Mouse (Mus musculus): ENCODE data around the gene Xdh.
"Not testable (repeated sequence)": the region's sequence is repeated elsewhere in the genome, so short reads cannot be mapped to it uniquely, and the experiment has no call there.

Gene Xdh

GRCm38 (mm10) chr17:73881295-73881694, 68.7 kb downstream of the Xdh start:
- DNase-seq (ENCODE audit: low spot score in 2 of 2): no peak

- DNase-seq (ENCODE audit: low spot score in 2 of 2): no peak
Measured at GRCm38 (mm10) chr17:73880286-73880685, 69.7 kb downstream of the Xdh start.

- DNase-seq (ENCODE audit: low spot score in 2 of 2): no peak
Measured at GRCm38 (mm10) chr17:73879262-73879916, 70.6 kb downstream of the Xdh start.

- no peak for DNase-seq (ENCODE audit: low spot score in 2 of 2)
Measured at GRCm38 (mm10) chr17:73875674-73876073, 74.3 kb downstream of the Xdh start.

GRCm38 (mm10) chr17:73875268-73875667, 74.7 kb downstream of the Xdh start:
- DNase-seq (ENCODE audit: low spot score in 2 of 2): no peak

GRCm38 (mm10) chr17:73870956-73871605, 78.9 kb downstream of the Xdh start:
- DNase-seq (ENCODE audit: low spot score in 2 of 2): no peak

GRCm38 (mm10) chr17:73869008-73869685, 80.8 kb downstream of the Xdh start:
- DNase-seq (ENCODE audit: low spot score in 2 of 2): no peak

- no peak for DNase-seq (ENCODE audit: low spot score in 2 of 2)
Measured at GRCm38 (mm10) chr17:73853717-73854116, 96.3 kb downstream of the Xdh start.

- DNase-seq (ENCODE audit: low spot score in 2 of 2): no peak
Measured at GRCm38 (mm10) chr17:73853041-73853440, 97.0 kb downstream of the Xdh start.

- DNase-seq (ENCODE audit: low spot score in 2 of 2): no peak
Measured at GRCm38 (mm10) chr17:73847399-73847798, 102.6 kb downstream of the Xdh start.

GRCm38 (mm10) chr17:73845632-73846031, 104.4 kb downstream of the Xdh start:
- no peak for DNase-seq (ENCODE audit: low spot score in 2 of 2)

GRCm38 (mm10) chr17:73842963-73843362, 107.0 kb downstream of the Xdh start:
- no peak for DNase-seq (ENCODE audit: low spot score in 2 of 2)

GRCm38 (mm10) chr17:73839876-73840275, 110.1 kb downstream of the Xdh start:
- not testable (repeated sequence) for DNase-seq (ENCODE audit: low spot score in 2 of 2)

- no peak for DNase-seq (ENCODE audit: low spot score in 2 of 2)
Measured at GRCm38 (mm10) chr17:73839086-73839835, 110.7 kb downstream of the Xdh start.

- no peak for DNase-seq (ENCODE audit: low spot score in 2 of 2)
Measured at GRCm38 (mm10) chr17:73837244-73837643, 112.8 kb downstream of the Xdh start.

GRCm38 (mm10) chr17:73836601-73837000, 113.4 kb downstream of the Xdh start:
- no peak for DNase-seq (ENCODE audit: low spot score in 2 of 2)
